Mouse (Mus musculus): ENCODE data around the gene Hmgxb4.

DNA sequence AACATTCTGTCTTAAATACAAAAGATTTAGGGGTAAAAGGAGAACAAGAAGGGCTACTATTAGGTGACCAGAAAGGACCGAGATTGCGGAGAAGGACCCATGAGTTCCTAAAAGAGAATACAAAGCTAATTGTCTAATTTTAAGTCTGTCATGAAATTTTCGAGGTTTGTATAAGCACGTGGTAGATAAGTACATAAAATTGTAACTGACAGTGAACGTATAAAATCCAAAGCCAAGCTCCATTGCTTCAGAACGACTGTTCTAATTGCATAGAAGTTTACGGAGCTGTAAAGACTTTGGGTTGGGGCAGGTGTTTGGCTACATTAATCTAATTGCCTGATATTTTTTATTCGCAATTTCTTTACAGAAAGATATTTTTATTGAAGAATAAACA is at the start of gene Hmgxb4:
- TF ChIP-seq CTCF (IDR thresholded peaks at IDR 0.05; ENCODE audit: low read depth), result no peak
- no peak for TF ChIP-seq EP300 (IDR thresholded peaks at IDR 0.05; ENCODE audit: low read depth)
